Mouse (Mus musculus): ENCODE results near the gene Arhgap45. TPM values are rescaled to one million over a fixed set of nuclear protein-coding genes. Genes with fewer than 3 reads are reported as not detected.

Gene Arhgap45
- polyA plus RNA-seq, 1 experiment: 1.6 TPM

DNA sequence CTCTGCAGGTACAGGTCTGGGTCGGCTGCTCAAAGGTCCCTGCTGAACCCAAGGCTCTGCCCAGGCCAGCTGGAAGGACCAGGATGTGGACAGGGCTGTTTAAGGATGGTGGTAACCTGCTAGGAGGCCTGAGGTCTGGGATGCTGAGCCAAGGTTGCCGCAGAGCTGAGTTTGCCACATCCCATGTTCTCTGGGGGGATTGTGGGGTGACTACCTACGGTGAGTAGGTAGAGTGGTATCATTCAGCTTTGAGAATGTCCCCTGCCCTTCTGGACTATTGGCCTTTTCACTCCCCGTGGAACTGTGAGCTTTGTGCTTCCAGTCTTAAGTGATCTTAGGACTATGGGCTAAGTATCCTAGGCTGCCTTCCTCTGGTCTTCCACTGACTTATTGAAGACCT lies 40.1 kb downstream of the Arhgap45 start:
- peaks cover 26% of the 10 kb centered on the region for H3K79me2 ChIP-seq (ENCODE audit: control insufficient read depth, insufficient read depth)
- peaks cover 50% of the 10 kb centered on the region for H3K36me3 ChIP-seq (ENCODE audit: control insufficient read depth, insufficient read depth)

GRCm38 (mm10) chr10:80056976-80057682 lies 40.7 kb downstream of the Arhgap45 start:
- no peak for TF ChIP-seq MAX (IDR thresholded peaks at IDR 0.05)
- no peak for TF ChIP-seq CEBPB (IDR thresholded peaks at IDR 0.05; ENCODE audit: low read depth)
- TF ChIP-seq MYOD1 (IDR thresholded peaks at IDR 0.05; ENCODE audit: control insufficient read depth, insufficient read length, low read depth): no peak
- TF ChIP-seq USF1 (IDR thresholded peaks at IDR 0.05; ENCODE audit: low read depth): no peak
- TF ChIP-seq FOSL1 (IDR thresholded peaks at IDR 0.05; ENCODE audit: insufficient read depth, low read length, poor library complexity, severe bottlenecking): no peak
- TF ChIP-seq MYOG (IDR thresholded peaks at IDR 0.05; ENCODE audit: control insufficient read depth, extremely low read depth, insufficient read length): no peak
- TF ChIP-seq CTCF (IDR thresholded peaks at IDR 0.05; ENCODE audit: control insufficient read depth, insufficient read depth, insufficient read length): no peak
- Histone ChIP-seq H3K79me2 (ENCODE audit: control insufficient read depth, insufficient read depth) (peaks cover 26% of the 10 kb centered on the region), H3K36me3 (ENCODE audit: control insufficient read depth, insufficient read depth) (peaks cover 56% of the 10 kb centered on the region), H3K27me3 (ENCODE audit: control insufficient read depth, insufficient read depth, insufficient read length) (no peaks in the 10 kb centered on the region), H3K4me3 (ENCODE audit: insufficient read depth, poor library complexity, severe bottlenecking) (no peak overlapping the region), H3K79me3 (ENCODE audit: low read depth) (peaks cover 26% of the 10 kb centered on the region), H3ac (ENCODE audit: control insufficient read depth, insufficient read length, low read depth) (no peak overlapping the region)

More for the DNA sequence above, 40.1 kb downstream of the Arhgap45 start:
- H3K4me3 ChIP-seq (ENCODE audit: insufficient read depth, poor library complexity, severe bottlenecking): no peak overlapping the region
- H3K79me3 ChIP-seq (ENCODE audit: low read depth): peaks cover 26% of the 10 kb centered on the region
- no peaks in the 10 kb centered on the region for H3K27me3 ChIP-seq (ENCODE audit: control insufficient read depth, insufficient read depth, insufficient read length)
- H3ac ChIP-seq (ENCODE audit: control insufficient read depth, insufficient read length, low read depth): no peak overlapping the region
- no peak for TF ChIP-seq CTCF (IDR thresholded peaks at IDR 0.05; ENCODE audit: control insufficient read depth, insufficient read depth, insufficient read length)
- no peak for TF ChIP-seq CEBPB (IDR thresholded peaks at IDR 0.05; ENCODE audit: low read depth)
- TF ChIP-seq MAX (IDR thresholded peaks at IDR 0.05): no peak
- TF ChIP-seq MYOD1 (IDR thresholded peaks at IDR 0.05; ENCODE audit: control insufficient read depth, insufficient read length, low read depth): no peak
- TF ChIP-seq USF1 (IDR thresholded peaks at IDR 0.05; ENCODE audit: low read depth): no peak
- TF ChIP-seq MYOG (IDR thresholded peaks at IDR 0.05; ENCODE audit: control insufficient read depth, extremely low read depth, insufficient read length): no peak
- TF ChIP-seq FOSL1 (IDR thresholded peaks at IDR 0.05; ENCODE audit: insufficient read depth, low read length, poor library complexity, severe bottlenecking): no peak

GRCm38 (mm10) chr10:80057683-80058326 lies 41.4 kb downstream of the Arhgap45 start:
- TF ChIP-seq MAX (IDR thresholded peaks at IDR 0.05) (no peak), CEBPB (IDR thresholded peaks at IDR 0.05; ENCODE audit: low read depth) (no peak), USF1 (IDR thresholded peaks at IDR 0.05; ENCODE audit: low read depth) (no peak), MYOD1 (IDR thresholded peaks at IDR 0.05; ENCODE audit: control insufficient read depth, insufficient read length, low read depth) (no peak), FOSL1 (IDR thresholded peaks at IDR 0.05; ENCODE audit: insufficient read depth, low read length, poor library complexity, severe bottlenecking) (no peak), CTCF (IDR thresholded peaks at IDR 0.05; ENCODE audit: control insufficient read depth, insufficient read depth, insufficient read length) (no peak), MYOG (IDR thresholded peaks at IDR 0.05; ENCODE audit: control insufficient read depth, extremely low read depth, insufficient read length) (no peak)
- H3ac ChIP-seq (ENCODE audit: control insufficient read depth, insufficient read length, low read depth): no peak overlapping the region
- H3K79me2 ChIP-seq (ENCODE audit: control insufficient read depth, insufficient read depth): peaks cover 26% of the 10 kb centered on the region
- peaks cover 59% of the 10 kb centered on the region for H3K36me3 ChIP-seq (ENCODE audit: control insufficient read depth, insufficient read depth)
- no peaks in the 10 kb centered on the region for H3K27me3 ChIP-seq (ENCODE audit: control insufficient read depth, insufficient read depth, insufficient read length)
- no peak overlapping the region for H3K4me3 ChIP-seq (ENCODE audit: insufficient read depth, poor library complexity, severe bottlenecking)
- peaks cover 26% of the 10 kb centered on the region for H3K79me3 ChIP-seq (ENCODE audit: low read depth)

DNA sequence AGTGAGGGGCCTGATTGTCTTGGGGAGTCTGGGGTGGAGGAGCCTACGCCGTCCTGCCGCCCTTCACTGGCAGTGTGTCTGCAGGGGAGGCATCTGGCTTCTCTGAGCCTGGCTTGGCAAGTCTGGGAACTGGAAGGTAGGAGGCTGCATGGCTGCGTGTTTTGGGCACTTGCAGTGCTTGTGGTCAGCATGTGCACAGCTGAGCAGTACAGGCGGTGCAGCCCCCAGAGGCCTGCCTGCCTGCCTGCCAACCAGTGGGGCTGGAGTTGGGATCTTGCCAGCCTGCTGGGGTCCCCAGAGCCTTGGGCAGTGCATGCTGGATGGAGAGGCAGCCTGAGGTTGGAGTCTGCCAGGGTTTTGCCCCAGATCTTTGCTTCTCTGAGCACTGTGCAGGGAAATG lies 46.7 kb downstream of the Arhgap45 start:
- H3K36me3 ChIP-seq (ENCODE audit: control insufficient read depth, insufficient read depth): peaks cover 68% of the 10 kb centered on the region
- H3ac ChIP-seq (ENCODE audit: control insufficient read depth, insufficient read length, low read depth): no peak overlapping the region
- no peak overlapping the region for H3K4me3 ChIP-seq (ENCODE audit: insufficient read depth, poor library complexity, severe bottlenecking)
- no peaks in the 10 kb centered on the region for H3K79me3 ChIP-seq (ENCODE audit: low read depth)
- TF ChIP-seq FOSL1 (IDR thresholded peaks at IDR 0.05; ENCODE audit: insufficient read depth, low read length, poor library complexity, severe bottlenecking) (no peak), MAX (IDR thresholded peaks at IDR 0.05) (no peak), MYOD1 (IDR thresholded peaks at IDR 0.05; ENCODE audit: control insufficient read depth, insufficient read length, low read depth) (no peak), CTCF (IDR thresholded peaks at IDR 0.05; ENCODE audit: control insufficient read depth, insufficient read depth, insufficient read length) (no peak), MYOG (IDR thresholded peaks at IDR 0.05; ENCODE audit: control insufficient read depth, extremely low read depth, insufficient read length) (no peak), USF1 (IDR thresholded peaks at IDR 0.05; ENCODE audit: low read depth) (no peak), CEBPB (IDR thresholded peaks at IDR 0.05; ENCODE audit: low read depth) (no peak)
- no peaks in the 10 kb centered on the region for H3K27me3 ChIP-seq (ENCODE audit: control insufficient read depth, insufficient read depth, insufficient read length)
- no peaks in the 10 kb centered on the region for H3K79me2 ChIP-seq (ENCODE audit: control insufficient read depth, insufficient read depth)

- Histone ChIP-seq H3K36me3 (ENCODE audit: control insufficient read depth, insufficient read depth) (peaks cover 65% of the 10 kb centered on the region), H3K79me2 (ENCODE audit: control insufficient read depth, insufficient read depth) (no peaks in the 10 kb centered on the region), H3ac (ENCODE audit: control insufficient read depth, insufficient read length, low read depth) (no peak overlapping the region), H3K27me3 (ENCODE audit: control insufficient read depth, insufficient read depth, insufficient read length) (no peaks in the 10 kb centered on the region), H3K79me3 (ENCODE audit: low read depth) (no peaks in the 10 kb centered on the region), H3K4me3 (ENCODE audit: insufficient read depth, poor library complexity, severe bottlenecking) (no peak overlapping the region)
- TF ChIP-seq CEBPB (IDR thresholded peaks at IDR 0.05; ENCODE audit: low read depth) (no peak), FOSL1 (IDR thresholded peaks at IDR 0.05; ENCODE audit: insufficient read depth, low read length, poor library complexity, severe bottlenecking) (no peak), MAX (IDR thresholded peaks at IDR 0.05) (no peak), MYOG (IDR thresholded peaks at IDR 0.05; ENCODE audit: control insufficient read depth, extremely low read depth, insufficient read length) (no peak), MYOD1 (IDR thresholded peaks at IDR 0.05; ENCODE audit: control insufficient read depth, insufficient read length, low read depth) (no peak), CTCF (IDR thresholded peaks at IDR 0.05; ENCODE audit: control insufficient read depth, insufficient read depth, insufficient read length) (no peak), USF1 (IDR thresholded peaks at IDR 0.05; ENCODE audit: low read depth) (no peak)
Observed at GRCm38 (mm10) chr10:80063877-80064650, 47.6 kb downstream of the Arhgap45 start.

Data from C2C12 (cell line).